Mouse (Mus musculus): ENCODE results near the gene Olfr424. TPM values are rescaled to one million over a fixed set of nuclear protein-coding genes. Genes with fewer than 3 reads are reported as not detected.

The Olfr424 gene
- polyA plus RNA-seq (2015; fragmentation: Nextera tagmentation; extraction: Ambion mirVana), result not detected in 2 replicates

DNA sequence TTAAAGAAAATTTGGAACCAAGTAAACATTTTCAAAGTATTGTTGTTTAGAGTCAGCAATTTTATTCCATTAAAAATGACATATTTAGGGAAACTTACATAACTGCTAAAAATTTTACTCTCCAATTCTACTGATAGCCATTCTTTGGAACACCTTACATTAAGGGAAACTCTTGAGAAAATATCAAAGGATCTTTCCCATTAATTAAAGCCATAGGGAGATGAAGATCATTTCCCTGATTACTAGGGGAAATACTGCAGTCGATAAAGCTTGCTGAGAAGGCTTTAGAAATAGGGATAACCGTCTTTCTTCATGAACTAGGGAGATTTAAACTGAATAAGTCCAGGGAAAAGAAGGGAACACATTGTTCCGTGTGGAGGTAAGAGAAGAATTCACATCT is at the start of gene Olfr424:
Gene Olfr424 (plus strand): TSS at position 301 of the 400 bp plus-strand sequence.

GRCm38 (mm10) chr1:174084031-174084430 is 47.3 kb upstream of the Olfr424 start, which contains the start of gene Olfr429:
Olfr429 (plus strand) TSS chr1:174084331.

DNA sequence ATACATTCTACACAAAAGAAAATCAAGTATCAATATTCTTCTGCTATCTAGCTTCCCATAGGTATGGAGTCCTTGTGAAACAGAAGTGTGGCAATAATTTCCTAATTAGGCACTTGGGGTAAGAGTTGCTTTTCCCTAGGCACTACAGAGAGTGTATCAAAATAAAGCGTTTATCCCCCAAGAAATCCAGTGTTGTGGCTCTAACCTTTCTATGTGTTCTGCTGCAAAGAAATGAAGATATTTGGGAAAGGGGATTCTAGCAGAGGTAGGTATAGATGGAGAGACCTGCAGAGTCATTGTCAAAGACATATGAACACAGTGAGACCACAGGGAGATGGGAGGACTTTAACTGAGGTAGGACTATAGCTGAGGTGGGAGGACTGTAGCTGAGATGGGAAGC is 34.7 kb upstream of the Olfr424 start, which contains the start of gene Olfr427:
Gene Olfr427 (plus strand): TSS at position 301 of the 400 bp plus-strand sequence.

GRCm38 (mm10) chr1:174121062-174121461 is 10.3 kb upstream of the Olfr424 start, which contains the start of gene Olfr231:
Olfr231 (minus strand) TSS chr1:174121162.

DNA sequence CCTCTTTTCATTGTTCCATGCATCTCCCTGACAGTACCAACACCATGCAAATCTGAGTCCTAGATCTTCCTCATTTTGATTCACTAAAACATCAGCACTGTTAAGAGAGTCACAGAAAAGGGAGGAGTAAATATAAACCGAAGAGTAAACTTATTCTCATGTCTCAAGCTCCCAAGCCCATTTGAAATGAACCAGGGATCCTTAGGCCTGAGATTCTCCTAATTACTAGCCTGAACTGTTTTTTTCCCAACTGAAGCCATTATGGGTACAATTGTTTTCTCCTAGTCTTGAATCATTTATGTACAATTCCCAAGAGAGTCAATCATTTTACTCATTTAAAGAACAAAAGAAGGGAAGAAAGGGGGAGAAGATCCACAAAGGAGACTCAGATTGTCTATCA is 24.0 kb downstream of the Olfr424 start, which contains the start of gene Olfr420:
Gene Olfr420 (plus strand): TSS at position 301 of the 400 bp plus-strand sequence.

GRCm38 (mm10) chr1:174172605-174173004 is 41.3 kb downstream of the Olfr424 start, which contains the start of gene Spta1:
Spta1 (plus strand) TSS chr1:174172776.

Other genes starting within 250 kb of the Olfr424 start
- 1.8 and 3.7 TPM in 2 replicates for gene Ifi211, start 218.5 kb upstream of the Olfr424 start, polyA plus RNA-seq (2015; fragmentation: Nextera tagmentation; extraction: Ambion mirVana)
- 5.9 and 10.4 TPM in 2 replicates for gene Mndal, start 189.0 kb upstream of the Olfr424 start, polyA plus RNA-seq (2015; fragmentation: Nextera tagmentation; extraction: Ambion mirVana)
- 4.5 and 5.0 TPM in 2 replicates for gene Ifi203, start 188.8 kb upstream of the Olfr424 start, polyA plus RNA-seq (2015; fragmentation: Nextera tagmentation; extraction: Ambion mirVana)
- 0.32 TPM in 1 of 2 replicates, not detected in the other for gene Ifi202b, start 148.8 kb upstream of the Olfr424 start, polyA plus RNA-seq (2015; fragmentation: Nextera tagmentation; extraction: Ambion mirVana)
- gene Ifi205, start 99.7 kb upstream of the Olfr424 start, polyA plus RNA-seq (2015; fragmentation: Nextera tagmentation; extraction: Ambion mirVana), result 0.53 and 1.0 TPM in 2 replicates
- not detected in 2 replicates for gene Olfr433, start 90.8 kb upstream of the Olfr424 start, polyA plus RNA-seq (2015; fragmentation: Nextera tagmentation; extraction: Ambion mirVana)
- gene Olfr432, start 82.3 kb upstream of the Olfr424 start, polyA plus RNA-seq (2015; fragmentation: Nextera tagmentation; extraction: Ambion mirVana), result not detected in 2 replicates
- gene Olfr430, start 64.9 kb upstream of the Olfr424 start, polyA plus RNA-seq (2015; fragmentation: Nextera tagmentation; extraction: Ambion mirVana), result not detected in 2 replicates
- not detected in 2 replicates for gene Olfr429, start 47.2 kb upstream of the Olfr424 start, polyA plus RNA-seq (2015; fragmentation: Nextera tagmentation; extraction: Ambion mirVana)
- gene Olfr427, start 34.6 kb upstream of the Olfr424 start, polyA plus RNA-seq (2015; fragmentation: Nextera tagmentation; extraction: Ambion mirVana), result not detected in 2 replicates
- gene Olfr231, start 10.4 kb upstream of the Olfr424 start, polyA plus RNA-seq (2015; fragmentation: Nextera tagmentation; extraction: Ambion mirVana), result not detected in 2 replicates
- not detected in 2 replicates for gene Olfr420, start 24.1 kb downstream of the Olfr424 start, polyA plus RNA-seq (2015; fragmentation: Nextera tagmentation; extraction: Ambion mirVana)
- gene Spta1, start 41.3 kb downstream of the Olfr424 start, polyA plus RNA-seq (2015; fragmentation: Nextera tagmentation; extraction: Ambion mirVana), result 0.05 and 0.09 TPM in 2 replicates
- not detected in 2 replicates for gene Olfr419, start 120.5 kb downstream of the Olfr424 start, polyA plus RNA-seq (2015; fragmentation: Nextera tagmentation; extraction: Ambion mirVana)
- not detected in 2 replicates for gene Mptx1, start 199.0 kb downstream of the Olfr424 start, polyA plus RNA-seq (2015; fragmentation: Nextera tagmentation; extraction: Ambion mirVana)
- not detected in 2 replicates for gene Olfr417, start 233.6 kb downstream of the Olfr424 start, polyA plus RNA-seq (2015; fragmentation: Nextera tagmentation; extraction: Ambion mirVana)

Measured in skeletal muscle tissue, postnatal 0 days (tissue).